Mouse (Mus musculus) heart, postnatal 10 days (tissue): Measurements from ENCODE around the gene Kif12. TPM values are rescaled to one million over a fixed set of nuclear protein-coding genes. Genes with fewer than 3 reads are reported as not detected.

Source experiments
- DNase-seq, 2 experiments: peaks; one replicate each; pipeline ENCODE4 v3.0.0; 2021
- intact Hi-C: fragments of 180-260 bp; cut with DNase I; formaldehyde crosslinking; loops from one replicate; pipeline ENCODE4 v1.15.1; 2025
- total RNA-seq, 2 experiments: library from RNA; stranded (reverse); gene quantifications; 2 replicates each; pipeline ENCODE4 v1.2.3; 2021

The Kif12 gene
- total RNA-seq, 2 experiments from 2014 or later: not detected

DNA sequence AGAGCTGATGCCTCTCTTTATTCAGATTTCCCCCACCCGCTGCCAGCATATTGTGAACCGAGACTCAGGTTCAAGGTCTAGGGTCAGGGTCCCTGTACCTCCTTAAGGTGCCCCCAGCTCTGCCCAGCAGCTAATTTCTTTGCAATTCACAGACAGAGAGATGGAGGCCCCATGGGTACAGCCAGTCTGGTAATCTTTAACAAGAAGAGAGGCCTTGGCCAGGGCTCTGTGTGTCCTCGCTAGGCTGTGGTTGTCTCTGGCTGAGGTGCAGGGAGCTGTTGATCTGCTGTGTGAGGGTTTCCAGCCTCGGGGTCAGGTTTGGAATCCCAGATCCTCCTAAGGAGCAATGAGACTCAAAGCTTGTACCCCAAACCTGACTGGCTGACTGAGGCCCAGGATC, 6.3 kb downstream of the Kif12 start:
- intact Hi-C loops: no loop called here
- no peak for DNase-seq

GRCm38 (mm10) chr4:63158961-63159592, 12.9 kb downstream of the Kif12 start:
- intact Hi-C loops: loop anchor here (2.0 kb wide), 1 partner anchor 160 kb away; no protein-coding TSS in a partner anchor
- DNase-seq: peak; percentile 89 to 93

- intact Hi-C loops: loop anchor here (2.0 kb wide), 1 partner anchor 161 kb away; no protein-coding TSS in a partner anchor
- no peak for DNase-seq
Observed at GRCm38 (mm10) chr4:63158192-63158591, 13.7 kb downstream of the Kif12 start.

DNA sequence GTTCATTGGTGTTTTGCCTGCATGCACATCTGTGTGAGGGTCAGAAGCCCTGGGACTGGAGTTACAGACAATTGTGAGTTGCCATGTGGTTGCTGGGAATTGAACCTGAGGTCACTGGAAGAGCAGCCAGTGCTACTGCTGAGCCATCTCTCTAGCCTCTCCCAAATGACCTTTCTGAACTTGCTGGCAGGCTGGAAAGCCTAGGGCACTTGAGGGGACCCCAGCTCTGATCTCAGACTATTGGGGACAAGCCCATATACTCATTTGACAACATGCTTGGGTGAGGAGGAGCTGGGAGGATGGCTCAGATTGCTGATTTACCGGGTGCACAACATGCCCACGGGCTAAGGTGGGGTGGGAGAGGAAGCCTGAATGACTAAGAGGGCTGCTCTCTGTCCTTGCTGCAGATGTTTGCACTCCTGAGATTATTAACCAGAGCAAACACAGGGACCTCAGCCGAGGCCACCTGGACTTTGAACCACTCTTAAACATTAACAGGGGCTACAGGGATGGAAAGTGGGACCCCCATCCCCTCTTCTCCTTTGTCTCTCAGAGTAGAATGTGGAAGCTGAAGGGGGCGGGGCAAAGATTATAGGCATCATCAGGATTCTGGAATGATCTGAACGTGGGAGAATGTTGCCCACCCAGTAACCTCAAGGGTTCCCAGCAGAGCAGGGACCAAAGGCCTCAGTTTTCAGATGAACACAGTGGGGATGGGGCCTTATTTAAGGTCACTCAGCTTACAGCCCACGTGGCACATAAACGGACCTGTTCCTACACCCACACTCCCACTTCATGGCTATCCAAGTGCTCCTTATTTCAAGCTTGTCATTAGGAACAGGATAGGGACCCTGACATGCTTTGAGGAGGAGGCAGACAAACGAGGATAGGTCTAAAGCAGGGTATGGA, 15.0 kb downstream of the Kif12 start:
- no peak for DNase-seq
- intact Hi-C loops: no loop called here

GRCm38 (mm10) chr4:63155596-63155995, 16.3 kb downstream of the Kif12 start:
- peak; percentile 15 to 19 for DNase-seq
- intact Hi-C loops: no loop called here

- intact Hi-C loops: no loop called here
- no peak for DNase-seq
Observed at GRCm38 (mm10) chr4:63154699-63155098, 17.2 kb downstream of the Kif12 start, which contains the start of gene Ambp. Ambp (minus strand) TSS chr4:63154799.

DNA sequence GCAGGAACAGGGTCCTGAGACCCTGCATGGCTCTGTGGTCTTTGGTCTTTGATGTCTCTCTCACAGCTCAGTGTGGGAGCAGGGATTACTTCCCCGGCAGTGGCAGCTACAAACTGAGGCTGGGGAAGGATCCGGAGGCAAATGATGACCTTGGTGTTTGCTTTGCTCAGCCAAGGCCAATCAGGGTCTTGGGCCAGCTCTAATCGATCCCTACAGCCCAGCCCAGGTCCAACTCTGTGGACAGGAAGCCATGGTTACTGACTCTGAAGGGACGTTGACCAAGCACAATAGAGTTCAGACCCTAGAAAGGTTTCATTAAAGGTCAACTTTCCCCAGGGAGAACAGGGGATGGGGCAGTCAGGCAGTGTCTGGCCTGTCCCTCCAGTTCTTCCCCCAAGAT, 17.9 kb downstream of the Kif12 start:
- no peak for DNase-seq
- intact Hi-C loops: no loop called here

- no peak for DNase-seq
- intact Hi-C loops: no loop called here
Observed at GRCm38 (mm10) chr4:63151127-63151526, 20.8 kb downstream of the Kif12 start.

- intact Hi-C loops: no loop called here
- DNase-seq: no peak
Observed at GRCm38 (mm10) chr4:63147268-63147667, 24.7 kb downstream of the Kif12 start.

- peak; percentile 78 to 84 for DNase-seq
Observed at GRCm38 (mm10) chr4:63129891-63130624, 41.9 kb downstream of the Kif12 start.

DNA sequence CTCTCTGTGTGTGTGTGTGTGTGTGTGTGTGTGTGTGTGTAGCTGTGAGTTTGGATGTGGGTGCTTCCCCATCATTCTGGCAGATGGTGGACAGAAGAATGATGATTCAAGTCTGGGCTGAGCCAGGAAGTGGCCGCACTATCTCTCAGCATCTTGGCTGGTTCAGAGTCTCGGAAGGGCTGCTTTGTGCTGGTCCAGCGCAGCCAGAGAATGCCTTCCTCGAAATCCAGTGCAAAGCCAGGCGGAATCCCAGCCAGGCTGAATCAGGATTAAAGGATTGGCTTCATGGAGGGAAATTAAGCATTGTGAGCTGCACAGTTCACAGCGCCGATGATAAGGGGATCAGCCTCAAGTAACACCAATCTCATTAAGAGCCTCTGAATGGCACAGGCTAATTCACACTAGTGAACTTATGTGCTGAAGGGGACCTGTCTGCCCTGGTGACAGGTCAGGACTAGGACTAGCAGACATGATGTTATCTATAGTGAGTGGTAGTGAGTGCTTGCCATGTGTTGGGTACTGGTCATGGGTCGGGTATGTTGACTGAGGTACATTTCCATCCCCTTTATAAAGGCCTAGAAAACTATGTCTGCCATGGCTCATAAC, 47.0 kb downstream of the Kif12 start:
- intact Hi-C loops: no loop called here

More at GRCm38 (mm10) chr4:63129891-63130624, 41.9 kb downstream of the Kif12 start:
- intact Hi-C loops: no loop called here

DNA sequence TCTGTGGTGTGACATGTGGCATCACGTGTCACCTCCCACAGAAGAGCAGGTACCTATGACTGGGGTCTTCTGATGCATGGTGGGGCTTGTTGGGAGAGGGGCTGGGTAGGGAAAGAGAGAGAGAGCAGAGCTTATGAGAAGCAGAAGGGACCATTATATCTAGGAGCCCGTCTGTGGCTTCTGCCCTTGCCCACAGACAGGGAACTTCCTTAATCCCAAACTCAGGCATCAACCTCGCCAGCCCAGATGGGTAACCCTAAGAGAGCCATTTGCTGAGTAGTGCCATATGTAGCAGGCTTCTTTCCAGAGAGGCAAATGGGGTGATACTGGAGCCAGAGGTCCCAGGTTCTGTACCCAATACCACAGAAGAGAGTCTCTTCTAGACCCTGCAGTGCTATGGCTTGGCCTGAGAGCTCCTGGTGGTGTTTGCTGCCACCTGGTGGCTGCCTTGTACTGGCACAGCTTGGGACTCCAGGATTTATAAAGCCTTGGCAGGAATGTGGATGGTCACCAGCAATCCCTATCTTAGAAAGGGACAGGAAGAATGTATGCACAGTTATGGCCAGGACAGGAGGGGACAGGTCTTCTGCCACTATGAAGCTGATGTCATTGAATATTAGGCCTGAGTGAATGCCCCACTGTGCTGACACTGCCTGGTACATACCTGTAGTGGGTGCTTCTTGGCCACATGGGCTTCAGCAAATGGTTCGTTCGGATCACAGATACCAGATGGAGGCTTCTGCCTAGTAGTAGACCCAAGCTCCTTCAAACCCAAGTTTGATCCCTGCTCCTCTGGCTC, 53.1 kb downstream of the Kif12 start:
- peak; percentile 84 to 89 for DNase-seq
- intact Hi-C loops: loop anchor here (1.0 to 5.0 kb wide), 5 partner anchors 152 to 339 kb away; partner anchors contain the start of gene Zfp618

More for the DNA sequence above, 47.0 kb downstream of the Kif12 start:
- DNase-seq: no peak

Other genes starting within 250 kb of the Kif12 start
- 1 to 10 TPM; 4.5 to 5.8 TPM for gene Zfp618, start 206.6 kb downstream of the Kif12 start, total RNA-seq
- gene Ambp, start 17.3 kb downstream of the Kif12 start, total RNA-seq: not detected
- 1 to 10 TPM; 3.8 to 4.8 TPM for gene Col27a1, start 41.9 kb upstream of the Kif12 start, total RNA-seq
- under 1 TPM in 1 of 2 experiments, not detected in 1; 0.35 TPM for gene Orm1, start 172.4 kb upstream of the Kif12 start, total RNA-seq
- under 1 TPM in 1 of 2 experiments, not detected in 1; 0.60 TPM for gene Orm3, start 184.0 kb upstream of the Kif12 start, total RNA-seq
- gene Orm2, start 190.3 kb upstream of the Kif12 start, total RNA-seq: not detected
- 1 to 10 TPM; 5.4 to 6.1 TPM for gene Akna, start 231.2 kb upstream of the Kif12 start, total RNA-seq